Mouse (Mus musculus): Measurements from ENCODE around the gene Zfp385a.
"Not testable (repeated sequence)": the region's sequence is repeated elsewhere in the genome, so short reads cannot be mapped to it uniquely, and the experiment has no call there.

Zfp385a gene

GRCm38 (mm10) chr15:103281465-103282205 lies 58.3 kb downstream of the Zfp385a start:
- in situ Hi-C loops (cut with MboI; ENCODE audit: low pct_unique_long_range_greater_than_20kb in 1 of 2, low sequenced_read_pairs in 2 of 2, unreplicated experiment in 1 of 2): no loop called here

- in situ Hi-C loops (cut with MboI; ENCODE audit: low pct_unique_long_range_greater_than_20kb in 1 of 2, low sequenced_read_pairs in 2 of 2, unreplicated experiment in 1 of 2): no loop called here
Measured at GRCm38 (mm10) chr15:103280817-103281464, 59.0 kb downstream of the Zfp385a start.

GRCm38 (mm10) chr15:103279750-103280149 lies 60.1 kb downstream of the Zfp385a start:
- in situ Hi-C loops (cut with MboI; ENCODE audit: low pct_unique_long_range_greater_than_20kb in 1 of 2, low sequenced_read_pairs in 2 of 2, unreplicated experiment in 1 of 2): no loop called here

- in situ Hi-C loops (cut with MboI; ENCODE audit: low pct_unique_long_range_greater_than_20kb in 1 of 2, low sequenced_read_pairs in 2 of 2, unreplicated experiment in 1 of 2): no loop called here
Measured at GRCm38 (mm10) chr15:103277949-103278348, 61.9 kb downstream of the Zfp385a start.

- in situ Hi-C loops (cut with MboI; ENCODE audit: low pct_unique_long_range_greater_than_20kb in 1 of 2, low sequenced_read_pairs in 2 of 2, unreplicated experiment in 1 of 2): not testable (repeated sequence)
Measured at GRCm38 (mm10) chr15:103275943-103276342, 64.0 kb downstream of the Zfp385a start.

GRCm38 (mm10) chr15:103272419-103273279 lies 67.2 kb downstream of the Zfp385a start, which contains the start of gene Copz1:
Gene Copz1 (plus strand): TSS chr15:103272714.
- in situ Hi-C loops (cut with MboI; ENCODE audit: low pct_unique_long_range_greater_than_20kb in 1 of 2, low sequenced_read_pairs in 2 of 2, unreplicated experiment in 1 of 2): no loop called here

GRCm38 (mm10) chr15:103268903-103269302 lies 71.0 kb downstream of the Zfp385a start:
- in situ Hi-C loops (cut with MboI; ENCODE audit: low pct_unique_long_range_greater_than_20kb in 1 of 2, low sequenced_read_pairs in 2 of 2, unreplicated experiment in 1 of 2): no loop called here

- in situ Hi-C loops (cut with MboI; ENCODE audit: low pct_unique_long_range_greater_than_20kb in 1 of 2, low sequenced_read_pairs in 2 of 2, unreplicated experiment in 1 of 2): no loop called here
Measured at GRCm38 (mm10) chr15:103264794-103265193, 75.1 kb downstream of the Zfp385a start.

Data from mouse embryonic stem cell (cell line).